Mouse (Mus musculus) intestine, postnatal 0 days (tissue): ENCODE measurements at regions not wholly inside any gene's neighbourhood (a gene's known extent, or its start where the extent isn't known, plus 50 kb on each side); places are given as distances from the start of the nearest gene placed in this dataset.

Experiments
- ATAC-seq: fragments of 200-750 bp; cut with Nextera tagmentation; 2 replicates; pipeline ENCODE4 v1.8.0; 2017; ENCODE audit warnings: mild to moderate bottlenecking, moderate TSS enrichment, moderate library complexity
- H3K27ac ChIP-seq: fragments of 300-500 bp; sonication (generic); 2 replicates; pipeline ENCODE4 v1.5.1; 2014; ENCODE audit warnings: mild to moderate bottlenecking, low read depth, low read length, moderate library complexity
- H3K27me3 ChIP-seq: fragments of 300-500 bp; sonication (generic); replicated peaks from 2 replicates; pipeline ENCODE4 v1.6.1; 2014; ENCODE audit warnings: low read length, mixed read lengths; ENCODE audit not compliant: control insufficient read depth, insufficient read depth
- H3K36me3 ChIP-seq: fragments of 300-500 bp; sonication (generic); 2 replicates; pipeline ENCODE4 v1.6.1; 2014; ENCODE audit warnings: mild to moderate bottlenecking, moderate library complexity; ENCODE audit not compliant: control insufficient read depth, insufficient read depth
- H3K4me1 ChIP-seq: fragments of 300-500 bp; sonication (generic); replicated peaks from 2 replicates; pipeline ENCODE4 v1.6.1; 2014; ENCODE audit warnings: antibody characterized with exemption, low read length, mixed read lengths; ENCODE audit not compliant: control insufficient read depth, insufficient read depth
- H3K4me2 ChIP-seq: fragments of 300-500 bp; sonication (generic); replicated peaks from 2 replicates; pipeline ENCODE4 v1.6.1; 2014; ENCODE audit warnings: low read depth, mild to moderate bottlenecking, moderate library complexity
- H3K4me3 ChIP-seq: fragments of 300-500 bp; sonication (generic); 2 replicates; pipeline ENCODE4 v1.5.1; 2014; ENCODE audit warnings: low read depth, low read length
- H3K9ac ChIP-seq: fragments of 300-500 bp; sonication (generic); 2 replicates; pipeline ENCODE4 v1.6.1; 2014; ENCODE audit warnings: mild to moderate bottlenecking, low read depth, low read length
- H3K9me3 ChIP-seq: fragments of 300-500 bp; sonication (generic); 2 replicates; pipeline ENCODE4 v1.6.1; 2016; ENCODE audit warnings: mixed run types; ENCODE audit not compliant: control insufficient read depth
- CTCF ChIP-seq: sonication (generic); IDR thresholded peaks from 2 replicates; pipeline ENCODE4 v1.5.1; 2016; ENCODE audit warnings: low read depth, mild to moderate bottlenecking, control low read depth, antibody characterized with exemption, moderate library complexity
- WGBS: fragments of 180-500 bp; shearing (Covaris S2); extraction: QIAGEN DNeasy Blood & Tissue Kit; methylation state at CpG from one replicate; pipeline ENCODE4 v1.1.7; 2014; 5-methylcytosine and 5-hydroxymethylcytosine counted together

DNA sequence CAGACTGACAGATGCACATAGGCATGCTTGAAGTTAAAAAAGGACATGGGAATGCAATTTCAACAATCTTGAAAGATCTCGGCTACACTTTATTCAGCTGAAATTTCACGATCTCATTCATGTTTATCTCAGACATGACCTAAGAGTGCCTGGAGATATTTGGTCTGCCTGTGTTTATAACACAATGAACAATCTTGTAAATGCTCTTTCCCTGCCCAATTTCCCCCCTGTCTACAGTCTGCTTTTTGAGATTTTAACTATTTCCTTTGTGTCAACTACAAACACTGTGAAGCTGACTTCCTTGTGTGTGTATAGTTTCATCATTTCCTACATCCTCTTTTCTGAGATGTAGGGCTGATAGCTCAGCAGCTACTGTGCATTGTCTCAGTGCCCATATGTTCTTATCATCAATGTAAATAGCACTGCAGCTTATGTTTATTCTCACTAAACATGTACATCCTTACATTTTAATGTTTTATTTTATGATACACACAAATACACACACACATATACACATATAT lies 319.4 kb upstream of the A1bg start:
- WGBS = 49% methylated on average over 2 of the region's 2 CpGs
- Histone ChIP-seq H3K27ac (no peak overlapping the region), H3K9ac (no peak overlapping the region), H3K9me3 (no peaks in the 10 kb centered on the region), H3K4me2 (no peak overlapping the region), H3K27me3 (no peaks in the 10 kb centered on the region), H3K4me3 (no peak overlapping the region), H3K36me3 (no peaks in the 10 kb centered on the region), H3K4me1 (no peaks in the 10 kb centered on the region)
- TF ChIP-seq CTCF = no peak
- ATAC-seq = no peak

DNA sequence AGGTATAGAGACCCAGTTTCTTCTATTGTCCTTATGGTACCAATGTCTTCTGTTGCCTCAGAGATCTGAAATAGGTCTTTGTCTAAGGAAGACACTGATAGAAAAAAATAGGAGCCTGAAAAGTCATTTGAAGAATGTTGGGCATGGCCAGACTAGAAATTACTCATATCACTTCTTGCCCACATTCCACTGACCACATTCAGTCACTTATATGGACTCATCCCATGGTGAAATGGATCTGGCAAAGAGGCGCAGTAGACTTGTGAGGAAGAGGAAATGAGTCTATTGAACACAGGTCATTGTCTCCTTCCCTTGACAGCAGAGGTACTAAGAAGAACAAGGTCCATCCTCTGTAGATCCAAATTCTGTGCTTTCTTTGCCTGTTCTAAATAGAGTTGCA lies 318.9 kb upstream of the A1bg start:
- WGBS = 74% methylated on average over 1 of the region's 1 CpGs
- H3K4me3 ChIP-seq = no peak overlapping the region
- H3K27ac ChIP-seq = no peak overlapping the region
- H3K27me3 ChIP-seq = no peaks in the 10 kb centered on the region
- H3K9ac ChIP-seq = no peak overlapping the region
- ATAC-seq = no peak
- no peaks in the 10 kb centered on the region for H3K9me3 ChIP-seq
- H3K4me1 ChIP-seq = no peaks in the 10 kb centered on the region
- H3K4me2 ChIP-seq = no peak overlapping the region
- no peak for TF ChIP-seq CTCF
- no peaks in the 10 kb centered on the region for H3K36me3 ChIP-seq

DNA sequence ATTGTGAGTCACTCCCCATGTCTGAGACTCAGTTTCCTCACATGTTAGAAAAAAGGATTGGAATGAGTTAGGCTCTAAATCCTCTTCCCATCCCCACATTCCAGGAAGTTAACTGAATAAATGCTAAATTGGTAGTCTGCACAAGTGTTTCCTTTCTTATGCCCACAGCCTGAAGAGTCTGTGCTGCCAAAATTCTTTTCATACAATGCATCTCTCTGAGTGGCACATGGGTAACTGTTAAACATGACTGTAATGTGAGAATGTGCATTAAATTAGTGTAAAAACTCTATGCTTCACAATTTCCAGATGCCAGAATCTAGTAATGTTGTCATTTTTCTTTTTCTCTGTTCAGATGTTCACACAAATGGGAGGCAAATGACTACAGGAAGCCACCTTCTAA lies 317.5 kb upstream of the A1bg start:
- H3K4me2 ChIP-seq = no peak overlapping the region
- no peaks in the 10 kb centered on the region for H3K27me3 ChIP-seq
- no peaks in the 10 kb centered on the region for H3K9me3 ChIP-seq
- H3K27ac ChIP-seq = no peak overlapping the region
- no peak for ATAC-seq
- no peaks in the 10 kb centered on the region for H3K36me3 ChIP-seq
- H3K9ac ChIP-seq = no peak overlapping the region
- no peak for TF ChIP-seq CTCF
- no peaks in the 10 kb centered on the region for H3K4me1 ChIP-seq
- no peak overlapping the region for H3K4me3 ChIP-seq

DNA sequence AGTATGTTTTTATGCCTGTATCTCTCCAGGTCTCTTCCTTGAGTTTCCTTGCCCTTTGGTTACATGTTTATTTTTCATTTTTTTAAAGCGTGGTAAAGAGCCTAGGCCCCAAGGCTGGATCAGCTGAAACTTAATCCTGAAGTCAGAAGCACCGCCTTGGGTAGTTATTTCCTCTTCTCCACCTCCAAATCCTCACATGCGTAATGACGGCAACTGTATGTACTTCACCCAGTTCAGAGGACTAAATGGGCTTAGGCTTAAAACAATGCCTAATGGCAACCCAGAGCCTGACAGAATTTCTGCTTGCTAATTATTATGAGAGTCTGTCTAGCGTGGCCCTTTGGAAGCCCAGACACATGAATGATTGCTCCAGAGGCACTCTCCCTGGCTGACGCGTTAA lies 316.6 kb upstream of the A1bg start:
- Histone ChIP-seq H3K4me3 (no peak overlapping the region), H3K9me3 (no peaks in the 10 kb centered on the region), H3K36me3 (no peaks in the 10 kb centered on the region), H3K4me1 (no peaks in the 10 kb centered on the region), H3K4me2 (no peak overlapping the region), H3K9ac (no peak overlapping the region), H3K27ac (no peak overlapping the region), H3K27me3 (no peaks in the 10 kb centered on the region)
- WGBS = 84% methylated on average over 7 of the region's 7 CpGs
- no peak for ATAC-seq
- no peak for TF ChIP-seq CTCF

DNA sequence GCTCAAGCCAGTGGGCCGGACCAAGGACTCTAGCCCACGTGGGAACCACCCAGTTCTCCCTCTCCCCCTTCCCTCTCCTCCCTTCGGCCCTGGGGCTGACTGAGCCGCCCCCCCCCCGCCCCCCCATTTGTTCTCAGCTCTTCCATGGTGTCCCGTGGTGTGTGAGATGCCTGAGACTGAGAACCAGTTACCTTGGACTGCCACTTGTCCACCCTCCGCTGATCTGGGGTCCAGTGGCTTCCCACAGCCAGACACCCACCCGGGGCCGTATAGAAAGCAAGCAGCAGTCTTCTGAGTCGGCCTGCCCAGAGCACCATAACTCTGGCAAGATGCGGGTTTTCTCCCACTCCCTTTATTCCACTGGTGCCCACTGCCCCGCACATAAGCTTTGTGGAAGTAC lies 316.2 kb upstream of the A1bg start:
- 72% methylated on average over 11 of the region's 12 CpGs for WGBS
- Histone ChIP-seq H3K36me3 (no peaks in the 10 kb centered on the region), H3K27ac (no peak overlapping the region), H3K4me3 (no peak overlapping the region), H3K4me1 (no peaks in the 10 kb centered on the region), H3K9ac (no peak overlapping the region), H3K4me2 (no peak overlapping the region), H3K9me3 (no peaks in the 10 kb centered on the region), H3K27me3 (no peaks in the 10 kb centered on the region)
- no peak for ATAC-seq
- no peak for TF ChIP-seq CTCF

DNA sequence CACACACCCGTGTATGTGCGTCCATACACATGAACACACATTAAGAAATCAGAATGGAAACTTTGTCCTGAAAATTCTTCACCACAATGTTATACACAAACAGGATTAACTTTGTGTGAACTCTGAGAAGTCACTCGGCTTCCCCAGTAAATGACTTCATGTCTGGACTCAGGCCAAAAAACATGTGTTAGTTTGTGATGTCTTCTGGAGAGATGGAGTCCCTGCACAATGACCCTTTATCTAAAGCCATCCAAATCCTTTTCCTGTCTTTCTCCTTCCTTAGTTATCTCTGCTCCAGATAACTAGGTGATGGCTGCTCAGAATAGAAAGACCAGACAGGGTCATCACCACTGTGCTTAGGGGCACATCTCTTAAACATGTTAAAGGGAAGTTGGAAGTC lies 306.8 kb upstream of the A1bg start:
- Histone ChIP-seq H3K9ac (no peak overlapping the region), H3K36me3 (no peaks in the 10 kb centered on the region), H3K4me3 (no peak overlapping the region), H3K27me3 (no peaks in the 10 kb centered on the region), H3K9me3 (no peaks in the 10 kb centered on the region), H3K4me1 (no peaks in the 10 kb centered on the region), H3K4me2 (no peak overlapping the region), H3K27ac (no peak overlapping the region)
- ATAC-seq = no peak
- WGBS = 57% methylated on average over 3 of the region's 3 CpGs
- TF ChIP-seq CTCF = no peak

DNA sequence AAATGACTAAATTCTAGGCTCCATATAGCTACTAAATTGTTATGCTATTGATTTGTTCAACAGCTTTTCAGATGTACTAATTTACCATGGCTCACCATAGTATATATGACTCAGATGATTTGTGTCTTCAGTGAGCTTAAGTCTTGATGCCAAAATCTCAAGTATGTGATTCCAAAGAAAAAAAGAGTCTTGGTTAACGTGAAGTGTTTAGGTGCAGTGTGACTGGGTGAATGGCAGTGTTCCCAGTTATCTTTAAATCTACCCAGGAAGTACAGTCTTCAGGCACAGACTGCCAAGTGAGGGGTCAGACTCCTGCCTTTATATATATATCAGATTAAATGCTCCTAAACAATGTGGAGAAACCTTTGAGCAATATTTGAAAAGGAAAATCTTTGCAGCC lies 300.1 kb upstream of the A1bg start:
- no peak overlapping the region for H3K9ac ChIP-seq
- no peak overlapping the region for H3K4me2 ChIP-seq
- H3K4me3 ChIP-seq = no peak overlapping the region
- ATAC-seq = no peak
- H3K4me1 ChIP-seq = no peaks in the 10 kb centered on the region
- TF ChIP-seq CTCF = no peak
- H3K9me3 ChIP-seq = no peaks in the 10 kb centered on the region
- WGBS = 48% methylated on average over 1 of the region's 1 CpGs
- H3K36me3 ChIP-seq = no peaks in the 10 kb centered on the region
- H3K27ac ChIP-seq = no peak overlapping the region
- no peaks in the 10 kb centered on the region for H3K27me3 ChIP-seq
